Mouse (Mus musculus) myocyte (in vitro differentiated cells): ENCODE measurements around the gene Rnf141.

Source experiments
- CEBPB ChIP-seq: IDR thresholded peaks from 2 replicates; pipeline ENCODE4 v1.6.1; 2011; ENCODE audit warnings: mild to moderate bottlenecking, moderate library complexity; ENCODE audit not compliant: poor library complexity, insufficient read depth, severe bottlenecking
- E2F4 ChIP-seq: IDR thresholded peaks from one replicate; pipeline ENCODE4 v1.6.1; 2011; ENCODE audit warnings: mild to moderate bottlenecking, control low read depth, moderate library complexity; ENCODE audit not compliant: insufficient read depth
- MAX ChIP-seq: IDR thresholded peaks from one replicate; pipeline ENCODE4 v1.6.1; 2011; ENCODE audit warnings: low read depth, mild to moderate bottlenecking, control low read depth
- MYOG ChIP-seq, 3 experiments: IDR thresholded peaks; one replicate each; pipeline ENCODE4 v1.6.1; 2011; ENCODE audit warnings: control low read depth in 2 of 3, low read depth in 2 of 3, mild to moderate bottlenecking in 2 of 3; ENCODE audit not compliant: insufficient read length in 2 of 3, control insufficient read depth in 1 of 3, insufficient read depth in 1 of 3
- POLR2A ChIP-seq: IDR thresholded peaks from one replicate; pipeline ENCODE4 v1.6.1; 2011; ENCODE audit warnings: low read depth, mild to moderate bottlenecking, control low read depth, moderate library complexity; ENCODE audit not compliant: insufficient read length
- POLR2AphosphoS2 ChIP-seq: IDR thresholded peaks from one replicate; pipeline ENCODE4 v1.6.1; 2011; ENCODE audit warnings: low read depth, control low read depth; ENCODE audit not compliant: insufficient read length
- SRF ChIP-seq: IDR thresholded peaks from one replicate; pipeline ENCODE4 v1.6.1; 2011; ENCODE audit warnings: low read depth; ENCODE audit not compliant: control insufficient read depth, insufficient read length
- TCF3 ChIP-seq: IDR thresholded peaks from one replicate; pipeline ENCODE4 v1.6.1; 2011; ENCODE audit warnings: low read depth, control low read depth; ENCODE audit not compliant: insufficient read length
- USF1 ChIP-seq: IDR thresholded peaks from one replicate; pipeline ENCODE4 v1.6.1; 2011; ENCODE audit warnings: low read depth, mild to moderate bottlenecking, control low read depth, moderate library complexity

- no peak for TF ChIP-seq POLR2A
- no peak for TF ChIP-seq POLR2AphosphoS2
- no peak for TF ChIP-seq USF1
- no peak for TF ChIP-seq CEBPB
- no peak for TF ChIP-seq MAX
- no peak for TF ChIP-seq MYOG (IDR thresholded peaks at IDR 0.05; ENCODE audit: control insufficient read depth in 1 of 3, insufficient read depth in 1 of 3, insufficient read length in 2 of 3, low read depth in 2 of 3)
- no peak for TF ChIP-seq TCF3
- no peak for TF ChIP-seq E2F4
- TF ChIP-seq SRF = no peak
Measured at GRCm38 (mm10) chr7:110768451-110769064, 75.7 kb downstream of the Rnf141 start.
